Comparison of ENCODE assay signal across 9 mouse cellular contexts in the genomic region with DNA sequence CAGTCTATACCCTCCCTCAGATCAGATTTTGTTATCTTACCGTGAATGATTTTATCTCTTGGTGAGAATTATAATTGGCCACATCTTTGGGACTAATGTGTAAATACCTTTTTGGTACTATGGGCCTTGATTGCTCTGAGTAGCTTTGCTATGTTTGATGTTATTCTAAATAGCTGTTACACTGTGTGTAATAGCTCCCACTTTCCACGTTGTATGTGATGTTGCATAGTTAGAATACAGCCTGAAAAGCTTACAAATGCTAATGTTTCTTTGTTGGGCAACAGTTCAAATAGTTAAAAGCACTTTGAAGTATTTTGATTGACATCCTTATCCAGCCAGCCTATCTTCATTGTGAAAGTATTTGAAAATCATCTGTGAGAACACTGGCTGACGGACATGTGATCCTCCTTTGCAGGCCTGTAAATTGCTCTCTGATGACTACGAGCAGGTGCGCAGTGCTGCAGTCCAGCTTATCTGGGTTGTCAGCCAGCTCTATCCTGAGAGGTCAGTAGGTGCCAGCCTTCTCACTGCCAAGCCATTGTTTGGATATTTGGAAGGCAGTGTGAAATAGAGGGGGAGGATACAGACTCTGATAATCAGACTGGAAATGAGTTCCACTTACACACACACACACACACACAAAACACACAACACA. TPM values are rescaled to one million over a fixed set of nuclear protein-coding genes. Genes with fewer than 3 reads are reported as not detected.
DNase-seq lines count a peak whose midpoint lies in the region; ATAC-seq lines count a peak whose summit lies in the region.
"Had no signal": no experiment of that assay in that cellular context is flagged by ENCODE, and none has a peak within 500 bp of the region (broad histone marks: within the 10 kb centered on the region; RNA-seq: fewer than 3 reads in every experiment).

No protein-coding gene starts in this region.

- H3K36me3 ChIP-seq in hindbrain, embryonic 15.5 days = peaks cover 26% of the 10 kb centered on the region
- no peaks in the 10 kb centered on the region for H3K36me3 ChIP-seq in hindbrain, embryonic 11.5 days (ENCODE audit: control insufficient read depth, insufficient read depth, low read length)
- H3K36me3 ChIP-seq in heart, embryonic 14.5 days (ENCODE audit: control insufficient read depth, insufficient read depth, low read length) = peaks cover 29% of the 10 kb centered on the region

- H3K4me1 ChIP-seq in hindbrain, embryonic 15.5 days (replicated peaks) = no peaks in the 10 kb centered on the region
- H3K4me1 ChIP-seq in hindbrain, embryonic 11.5 days (replicated peaks; ENCODE audit: control insufficient read depth, insufficient read depth, low read length) = no peaks in the 10 kb centered on the region
- H3K4me1 ChIP-seq in heart, embryonic 14.5 days (ENCODE audit: control insufficient read depth in 2 of 2, insufficient read depth in 2 of 2, low read length in 2 of 2) = peaks cover 0 to 7% of the 10 kb centered on the region in 2 experiments; a peak in 1 of 4 replicates

- no peaks in the 10 kb centered on the region for H3K27me3 ChIP-seq in hindbrain, embryonic 15.5 days
- no peaks in the 10 kb centered on the region for H3K27me3 ChIP-seq in hindbrain, embryonic 11.5 days (ENCODE audit: control insufficient read depth, insufficient read depth, low read length)
- no peaks in the 10 kb centered on the region for H3K27me3 ChIP-seq in heart, embryonic 14.5 days (ENCODE audit: control insufficient read depth, insufficient read depth, low read length)
- H3K27me3 ChIP-seq: heart, embryonic 13.5 days had no signal

- H3K9ac ChIP-seq in hindbrain, embryonic 15.5 days = no peak overlapping the region
- H3K9ac ChIP-seq in hindbrain, embryonic 11.5 days (ENCODE audit: low read depth, low read length) = no peak overlapping the region
- no peak overlapping the region for H3K9ac ChIP-seq in heart, embryonic 14.5 days (ENCODE audit: low read length)
- H3K9ac ChIP-seq: heart, embryonic 13.5 days had no signal

- 70% methylated on average over 5 of the region's 5 CpGs for WGBS in hindbrain, embryonic 15.5 days
- WGBS in hindbrain, embryonic 11.5 days = 94% methylated on average over 5 of the region's 5 CpGs
- 35% methylated on average over 5 of the region's 5 CpGs for WGBS in heart, embryonic 14.5 days

- H3K9me3 ChIP-seq in hindbrain, embryonic 15.5 days = no peaks in the 10 kb centered on the region
- no peaks in the 10 kb centered on the region for H3K9me3 ChIP-seq in hindbrain, embryonic 11.5 days (ENCODE audit: control insufficient read depth, low read length)
- no peaks in the 10 kb centered on the region for H3K9me3 ChIP-seq in heart, embryonic 14.5 days (ENCODE audit: control insufficient read depth, low read length)
- H3K9me3 ChIP-seq: heart, embryonic 13.5 days had no signal

- DNase-seq in hindbrain, embryonic 11.5 days (ENCODE audit: low spot score) = no peak
- DNase-seq in brain, adult 2 months (ENCODE audit: low read depth, low spot score) = peak; percentile 94
- DNase-seq in cerebellum, adult 8-10 months = peak; percentile 68
- DNase-seq in right cerebral cortex, postnatal 25 days = no peak
- DNase-seq in urinary bladder, adult 18-20 months (ENCODE audit: low spot score in 2 of 2) = no peak

- no peak overlapping the region for H3K4me3 ChIP-seq in hindbrain, embryonic 15.5 days
- no peak overlapping the region for H3K4me3 ChIP-seq in hindbrain, embryonic 11.5 days (ENCODE audit: low read depth, low read length)
- H3K4me3 ChIP-seq in heart, embryonic 14.5 days (ENCODE audit: control insufficient read depth in 1 of 2, insufficient read depth in 1 of 2, low read depth in 1 of 2, low read length in 2 of 2) = no peak overlapping the region
- H3K4me3 ChIP-seq: heart, embryonic 13.5 days had no signal

- peak; percentile 51; the same call in 1 of the 2 replicates for ATAC-seq in hindbrain, embryonic 15.5 days (ENCODE audit: low FRiP score, low read depth)
- no peak for ATAC-seq in hindbrain, embryonic 11.5 days (ENCODE audit: low FRiP score)
- ATAC-seq in heart, embryonic 14.5 days (ENCODE audit: insufficient number of reproducible peaks, insufficient read depth, low FRiP score, low read depth) = peak; percentile 68; the same call in 1 of the 2 replicates
- no peak for ATAC-seq in granulocyte monocyte progenitor cell, adult 5-6 weeks (replicated peaks; ENCODE audit: poor library complexity, severe bottlenecking)

- H3K27ac ChIP-seq in hindbrain, embryonic 15.5 days (replicated peaks) = no peak overlapping the region
- no peak overlapping the region for H3K27ac ChIP-seq in hindbrain, embryonic 11.5 days (ENCODE audit: low read depth, low read length)
- peak overlapping the region in 1 of 2 experiments; percentile 47; a peak in 2 of 4 replicates for H3K27ac ChIP-seq in heart, embryonic 14.5 days (replicated peaks in 1 of 2; ENCODE audit: control insufficient read depth in 1 of 2, insufficient read depth in 1 of 2, low read depth in 2 of 2, low read length in 2 of 2)
- H3K27ac ChIP-seq: heart, embryonic 13.5 days had no signal

- H3K4me2 ChIP-seq in hindbrain, embryonic 15.5 days = no peak overlapping the region
- no peak overlapping the region for H3K4me2 ChIP-seq in hindbrain, embryonic 11.5 days (replicated peaks; ENCODE audit: low read depth, low read length)
- H3K4me2 ChIP-seq in heart, embryonic 14.5 days (ENCODE audit: low read length) = no peak overlapping the region
- H3K4me2 ChIP-seq: heart, embryonic 13.5 days had no signal

RNA-seq across cellular contexts. Expression of a gene that starts 19.9 kb away (rescaled TPM):
- polyA plus RNA-seq in hindbrain, embryonic 15.5 days (2015; fragmentation: Nextera tagmentation; extraction: Ambion mirVana) = 41.4 and 42.5 TPM in 2 replicates
- 64.8 and 66.3 TPM in 2 replicates for polyA plus RNA-seq in hindbrain, embryonic 11.5 days (2014; fragmentation: Nextera tagmentation; extraction: Ambion mirVana)
- polyA plus RNA-seq in heart, embryonic 14.5 days (2014; fragmentation: Nextera tagmentation; extraction: Ambion mirVana) = 34.0 and 36.3 TPM in 2 replicates
- total RNA-seq in granulocyte monocyte progenitor cell, adult 5-6 weeks (2014; fragmentation: Nextera tagmentation) = 74.7 and 78.5 TPM in 2 replicates
- 64.1 and 64.8 TPM in 2 replicates for total RNA-seq in granulocyte monocyte progenitor cell, adult 5-6 weeks (2017)

RNA-seq across cellular contexts. Expression of a gene that starts 49.6 kb away (rescaled TPM):
- polyA plus RNA-seq in hindbrain, embryonic 15.5 days (2015; fragmentation: Nextera tagmentation; extraction: Ambion mirVana) = 1.2 and 1.5 TPM in 2 replicates
- 0.46 and 0.85 TPM in 2 replicates for polyA plus RNA-seq in hindbrain, embryonic 11.5 days (2014; fragmentation: Nextera tagmentation; extraction: Ambion mirVana)
- 0.82 and 1.2 TPM in 2 replicates for polyA plus RNA-seq in heart, embryonic 14.5 days (2014; fragmentation: Nextera tagmentation; extraction: Ambion mirVana)
- total RNA-seq in granulocyte monocyte progenitor cell, adult 5-6 weeks (2014; fragmentation: Nextera tagmentation) = 3.2 and 5.0 TPM in 2 replicates
- 3.9 TPM in 2 replicates for total RNA-seq in granulocyte monocyte progenitor cell, adult 5-6 weeks (2017)

Comparison
In these comparisons a context has a peak if more than half of its experiments do, and no peak if none do; other contexts are left out.
1. ATAC-seq: peak in hindbrain, embryonic 15.5 days (single experiment) and heart, embryonic 14.5 days (single experiment); none in hindbrain, embryonic 11.5 days (single experiment) and granulocyte monocyte progenitor cell, adult 5-6 weeks (single experiment).
2. DNase-seq: peak in brain, adult 2 months (single experiment) and cerebellum, adult 8-10 months (single experiment); none in hindbrain, embryonic 11.5 days (single experiment), right cerebral cortex, postnatal 25 days (single experiment) and urinary bladder, adult 18-20 months (0 of 2).